Mouse (Mus musculus) A20 (cell line): ENCODE results near the gene Mthfd2.

ENCODE experiments used
- DNase-seq: peaks from one replicate; pipeline ENCODE4 v3.0.0-alpha.2; 2011; ENCODE audit warnings: low read depth, low spot score

Gene Mthfd2

GRCm38 (mm10) chr6:83268144-83269010, 57.3 kb downstream of the Mthfd2 start:
- peak; percentile 75 for DNase-seq

GRCm38 (mm10) chr6:83267616-83268015, 58.1 kb downstream of the Mthfd2 start:
- no peak for DNase-seq

- no peak for DNase-seq
Measured at GRCm38 (mm10) chr6:83265653-83266052, 60.1 kb downstream of the Mthfd2 start.

- DNase-seq, result peak; percentile 23
Measured at GRCm38 (mm10) chr6:83265253-83265652, 60.5 kb downstream of the Mthfd2 start.

- no peak for DNase-seq
Measured at GRCm38 (mm10) chr6:83264516-83264915, 61.2 kb downstream of the Mthfd2 start.
